Mouse (Mus musculus): ENCODE data around the gene Ccnd1.

Ccnd1 gene

GRCm38 (mm10) chr7:144938661-144939343 is 923 bp downstream of the Ccnd1 start:
- no peak for DNase-seq

- DNase-seq, result no peak
These were observed 1.7 kb downstream of the Ccnd1 start for GRCm38 (mm10) chr7:144937899-144938517.

GRCm38 (mm10) chr7:144937490-144937889 is 2.2 kb downstream of the Ccnd1 start:
- DNase-seq, result peak; percentile 81

- DNase-seq, result no peak
These were observed 3.3 kb downstream of the Ccnd1 start for GRCm38 (mm10) chr7:144936311-144936880.

- peak; percentile 60 for DNase-seq
These were observed 4.2 kb downstream of the Ccnd1 start for GRCm38 (mm10) chr7:144935563-144935962.

GRCm38 (mm10) chr7:144934901-144935300 is 4.8 kb downstream of the Ccnd1 start:
- DNase-seq, result no peak

GRCm38 (mm10) chr7:144933796-144934195 is 5.9 kb downstream of the Ccnd1 start:
- DNase-seq, result no peak

- no peak for DNase-seq
These were observed 6.4 kb downstream of the Ccnd1 start for GRCm38 (mm10) chr7:144933336-144933735.

GRCm38 (mm10) chr7:144932389-144932937 is 7.3 kb downstream of the Ccnd1 start:
- no peak for DNase-seq

- DNase-seq, result no peak
These were observed 7.9 kb downstream of the Ccnd1 start for GRCm38 (mm10) chr7:144931778-144932177.

GRCm38 (mm10) chr7:144929931-144930330 is 9.8 kb downstream of the Ccnd1 start:
- DNase-seq, result no peak

- DNase-seq, result no peak
These were observed 10.2 kb downstream of the Ccnd1 start for GRCm38 (mm10) chr7:144929506-144929905.

- no peak for DNase-seq
These were observed 10.9 kb downstream of the Ccnd1 start for GRCm38 (mm10) chr7:144928889-144929210.

- DNase-seq, result no peak
These were observed 11.5 kb downstream of the Ccnd1 start for GRCm38 (mm10) chr7:144928009-144928888.

- DNase-seq, result no peak
These were observed 12.1 kb downstream of the Ccnd1 start for GRCm38 (mm10) chr7:144927591-144927990.

- no peak for DNase-seq
These were observed 20.9 kb downstream of the Ccnd1 start for GRCm38 (mm10) chr7:144918823-144919222.

- DNase-seq, result peak; percentile 93
These were observed 24.6 kb downstream of the Ccnd1 start, which contains the start of gene LTO1 for GRCm38 (mm10) chr7:144914948-144915750. TSS of gene LTO1 (plus strand) at chr7:144915100.

GRCm38 (mm10) chr7:144914296-144914947 is 25.3 kb downstream of the Ccnd1 start:
- peak; percentile 67 for DNase-seq

GRCm38 (mm10) chr7:144912897-144913296 is 26.8 kb downstream of the Ccnd1 start:
- no peak for DNase-seq

- no peak for DNase-seq
These were observed 28.6 kb downstream of the Ccnd1 start for GRCm38 (mm10) chr7:144911121-144911520.

- DNase-seq, result no peak
These were observed 31.0 kb downstream of the Ccnd1 start for GRCm38 (mm10) chr7:144908705-144909104.

- no peak for DNase-seq
These were observed 31.9 kb downstream of the Ccnd1 start for GRCm38 (mm10) chr7:144907793-144908192.

All from layer of hippocampus, adult 9-11 months (tissue).